Mouse (Mus musculus): Measurements from ENCODE around the gene Erlec1. TPM values are rescaled to one million over a fixed set of nuclear protein-coding genes. Genes with fewer than 3 reads are reported as not detected.

Gene Erlec1
- polyA plus RNA-seq, 1 experiment from 2014 or later = 11.7 TPM

- Histone ChIP-seq H3K9me3 (ENCODE audit: low read depth, low read length) (no peaks in the 10 kb centered on the region), H3K27me3 (ENCODE audit: insufficient read depth, low read length) (no peaks in the 10 kb centered on the region), H3K4me3 (ENCODE audit: low read depth, low read length) (peak within 1 kb of the TSS; percentile 56), H3K4me2 (peak within 1 kb of the TSS; percentile 76), H3K9ac (peak within 1 kb of the TSS; percentile 80), H3K36me3 (ENCODE audit: insufficient read depth) (no peaks in the 10 kb centered on the region), H3K4me1 (ENCODE audit: insufficient read depth) (no peaks in the 10 kb centered on the region), H3K27ac (ENCODE audit: low read depth) (peak within 1 kb of the TSS; percentile 62)
- DNase-seq = peak; percentile 91
- WGBS = under 1% methylated on average over 22 of the region's 22 CpGs
- no peak for TF ChIP-seq CTCF (IDR thresholded peaks at IDR 0.05; ENCODE audit: low read depth)
- ATAC-seq (ENCODE audit: insufficient read depth) = peak; percentile 99
Measured at GRCm38 (mm10) chr11:30985877-30986624, 31.9 kb upstream of the Erlec1 start, which contains the start of gene Chac2. Chac2 (minus strand) TSS chr11:30986350.

GRCm38 (mm10) chr11:30985237-30985636 lies 31.1 kb upstream of the Erlec1 start:
- DNase-seq (no peak), ATAC-seq (ENCODE audit: insufficient read depth) (no peak)
- Histone ChIP-seq H3K36me3 (ENCODE audit: insufficient read depth) (no peaks in the 10 kb centered on the region), H3K9me3 (ENCODE audit: low read depth, low read length) (no peaks in the 10 kb centered on the region), H3K4me3 (ENCODE audit: low read depth, low read length) (peak overlapping the region; percentile 56), H3K4me2 (peak overlapping the region; percentile 76), H3K27ac (ENCODE audit: low read depth) (no peak overlapping the region), H3K9ac (no peak overlapping the region), H3K4me1 (ENCODE audit: insufficient read depth) (no peaks in the 10 kb centered on the region), H3K27me3 (ENCODE audit: insufficient read depth, low read length) (no peaks in the 10 kb centered on the region)
- TF ChIP-seq CTCF (IDR thresholded peaks at IDR 0.05; ENCODE audit: low read depth) = no peak
- WGBS = 45% methylated on average over 2 of the region's 2 CpGs

- no peaks in the 10 kb centered on the region for H3K27me3 ChIP-seq (ENCODE audit: insufficient read depth, low read length)
- peak overlapping the region; percentile 58 for H3K4me2 ChIP-seq
- no peaks in the 10 kb centered on the region; the same call in 1 of the 2 replicates for H3K9me3 ChIP-seq (ENCODE audit: low read depth, low read length)
- no peaks in the 10 kb centered on the region; the same call in 1 of the 2 replicates for H3K4me1 ChIP-seq (ENCODE audit: insufficient read depth)
- H3K4me3 ChIP-seq (ENCODE audit: low read depth, low read length) = peak overlapping the region; percentile 76
- peak; percentile 5; the same call in 1 of the 2 replicates for TF ChIP-seq CTCF (IDR thresholded peaks at IDR 0.05; ENCODE audit: low read depth)
- H3K27ac ChIP-seq (ENCODE audit: low read depth) = peak overlapping the region; percentile 81; the same call in 1 of the 2 replicates
- WGBS = 1% methylated on average over 32 of the region's 32 CpGs
- DNase-seq (peak; percentile 58), ATAC-seq (ENCODE audit: insufficient read depth) (peak; percentile 89)
- peak overlapping the region; percentile 84 for H3K9ac ChIP-seq
- H3K36me3 ChIP-seq (ENCODE audit: insufficient read depth) = peaks cover 30% of the 10 kb centered on the region
Measured at GRCm38 (mm10) chr11:30953469-30954154, 523 bp downstream of the Erlec1 start.

GRCm38 (mm10) chr11:30952829-30953228 lies 1.3 kb downstream of the Erlec1 start:
- 0 out of 2 replicates have a peak overlapping the region, but pooled peaks have one; percentile 84 for H3K9ac ChIP-seq
- H3K4me3 ChIP-seq (ENCODE audit: low read depth, low read length) = peak overlapping the region; percentile 76
- peaks cover 36% of the 10 kb centered on the region for H3K36me3 ChIP-seq (ENCODE audit: insufficient read depth)
- 39% methylated on average over 5 of the region's 5 CpGs for WGBS
- H3K9me3 ChIP-seq (ENCODE audit: low read depth, low read length) = no peaks in the 10 kb centered on the region; the same call in 1 of the 2 replicates
- TF ChIP-seq CTCF (IDR thresholded peaks at IDR 0.05; ENCODE audit: low read depth) = no peak
- H3K4me2 ChIP-seq = peak overlapping the region; percentile 58
- H3K4me1 ChIP-seq (ENCODE audit: insufficient read depth) = no peaks in the 10 kb centered on the region; the same call in 1 of the 2 replicates
- H3K27ac ChIP-seq (ENCODE audit: low read depth) = no peak overlapping the region
- no peak for ATAC-seq (ENCODE audit: insufficient read depth)
- DNase-seq = peak; percentile 5
- no peaks in the 10 kb centered on the region for H3K27me3 ChIP-seq (ENCODE audit: insufficient read depth, low read length)

GRCm38 (mm10) chr11:30943522-30943921 lies 10.6 kb downstream of the Erlec1 start:
- H3K4me1 ChIP-seq (ENCODE audit: insufficient read depth) = no peaks in the 10 kb centered on the region
- no peak overlapping the region for H3K4me3 ChIP-seq (ENCODE audit: low read depth, low read length)
- no peaks in the 10 kb centered on the region for H3K9me3 ChIP-seq (ENCODE audit: low read depth, low read length)
- no peak overlapping the region for H3K4me2 ChIP-seq
- H3K27me3 ChIP-seq (ENCODE audit: insufficient read depth, low read length) = no peaks in the 10 kb centered on the region
- no peak for TF ChIP-seq CTCF (IDR thresholded peaks at IDR 0.05; ENCODE audit: low read depth)
- H3K27ac ChIP-seq (ENCODE audit: low read depth) = no peak overlapping the region
- WGBS = 86% methylated on average over 2 of the region's 2 CpGs
- no peak overlapping the region for H3K9ac ChIP-seq
- H3K36me3 ChIP-seq (ENCODE audit: insufficient read depth) = peaks cover 72% of the 10 kb centered on the region
- no peak for DNase-seq
- ATAC-seq (ENCODE audit: insufficient read depth) = no peak

- no peak overlapping the region for H3K9ac ChIP-seq
- H3K4me1 ChIP-seq (ENCODE audit: insufficient read depth) = no peaks in the 10 kb centered on the region
- WGBS = 88% methylated on average over 1 of the region's 1 CpGs
- no peak for TF ChIP-seq CTCF (IDR thresholded peaks at IDR 0.05; ENCODE audit: low read depth)
- H3K27me3 ChIP-seq (ENCODE audit: insufficient read depth, low read length) = no peaks in the 10 kb centered on the region
- ATAC-seq (ENCODE audit: insufficient read depth) = no peak
- H3K36me3 ChIP-seq (ENCODE audit: insufficient read depth) = peaks cover 39% of the 10 kb centered on the region; the same call in 1 of the 2 replicates
- no peak overlapping the region for H3K4me3 ChIP-seq (ENCODE audit: low read depth, low read length)
- no peak for DNase-seq
- H3K9me3 ChIP-seq (ENCODE audit: low read depth, low read length) = no peaks in the 10 kb centered on the region
- no peak overlapping the region for H3K27ac ChIP-seq (ENCODE audit: low read depth)
- no peak overlapping the region for H3K4me2 ChIP-seq
Measured at GRCm38 (mm10) chr11:30928498-30928897, 25.6 kb downstream of the Erlec1 start.

GRCm38 (mm10) chr11:30928079-30928478 lies 26.1 kb downstream of the Erlec1 start:
- no peak overlapping the region for H3K4me2 ChIP-seq

More at GRCm38 (mm10) chr11:30928079-30928478, 26.1 kb downstream of the Erlec1 start:
- Histone ChIP-seq H3K27ac (ENCODE audit: low read depth) (no peak overlapping the region), H3K9me3 (ENCODE audit: low read depth, low read length) (no peaks in the 10 kb centered on the region), H3K4me1 (ENCODE audit: insufficient read depth) (no peaks in the 10 kb centered on the region), H3K27me3 (ENCODE audit: insufficient read depth, low read length) (no peaks in the 10 kb centered on the region), H3K4me3 (ENCODE audit: low read depth, low read length) (no peak overlapping the region), H3K36me3 (ENCODE audit: insufficient read depth) (peaks cover 42% of the 10 kb centered on the region; the same call in 1 of the 2 replicates), H3K9ac (no peak overlapping the region)
- no peak for TF ChIP-seq CTCF (IDR thresholded peaks at IDR 0.05; ENCODE audit: low read depth)
- no peak for ATAC-seq (ENCODE audit: insufficient read depth)
- no peak for DNase-seq
